Mouse (Mus musculus): ENCODE results near the gene Scd4.

GRCm38 (mm10) chr19:44294588-44295041 lies 38.3 kb upstream of the Scd4 start:
- TF ChIP-seq CTCF (IDR thresholded peaks at IDR 0.05; ENCODE audit: insufficient read depth, low read length): peak; percentile 89
- TF ChIP-seq POLR2A (IDR thresholded peaks at IDR 0.05; ENCODE audit: borderline replicate concordance, extremely low read depth, low read depth, low read length): peak; percentile 37; the same call in 1 of the 2 replicates
